14 mouse cellular contexts compared by ENCODE assay signal in genomic region chr10:42572567-42572966, GRCm38 (mm10). TPM values are rescaled to one million over a fixed set of nuclear protein-coding genes. Genes with fewer than 3 reads are reported as not detected.
DNase-seq lines count a peak whose midpoint lies in the region; ATAC-seq lines count a peak whose summit lies in the region.
"Had no signal": no experiment of that assay in that cellular context is flagged by ENCODE, and none has a peak within 500 bp of the region (broad histone marks: within the 10 kb centered on the region; RNA-seq: fewer than 3 reads in every experiment).

No protein-coding gene starts in this region.

- no peak for DNase-seq in kidney, adult 8-10 months
- DNase-seq in neural tube, embryonic 11.5 days (ENCODE audit: low spot score): no peak
- DNase-seq in layer of hippocampus, postnatal 36 days: no peak
- DNase-seq in left cerebral cortex, adult 8-10 months (ENCODE audit: low spot score in 2 of 2): no peak
- DNase-seq in testis, postnatal 14 days (ENCODE audit: low spot score): no peak
- DNase-seq: embryo, embryonic 11 days; gastrocnemius, postnatal 14 days; thymus, postnatal 14 days had no signal

- peaks cover 97% of the 10 kb centered on the region for H3K27me3 ChIP-seq in kidney, embryonic 15.5 days
- peaks cover 94% of the 10 kb centered on the region for H3K27me3 ChIP-seq in hindbrain, embryonic 15.5 days
- H3K27me3 ChIP-seq in neural tube, embryonic 11.5 days (ENCODE audit: control insufficient read depth, insufficient read depth, low read length): peaks cover 94% of the 10 kb centered on the region

- ATAC-seq in kidney, embryonic 15.5 days (replicated peaks; ENCODE audit: low FRiP score): no peak
- ATAC-seq in erythroid progenitor cell, adult 5-6 weeks (replicated peaks; ENCODE audit: low FRiP score, poor library complexity, severe bottlenecking): 0 out of 2 replicates have a peak, but pooled peaks have one; percentile 49
- ATAC-seq in hindbrain, embryonic 15.5 days (ENCODE audit: low FRiP score, low read depth): 0 out of 2 replicates have a peak, but pooled peaks have one; percentile 8
- ATAC-seq in neural tube, embryonic 11.5 days (ENCODE audit: insufficient read depth, low FRiP score, low TSS enrichment): no peak; the same call in 1 of the 2 replicates

- under 1% methylated on average over 20 of the region's 20 CpGs for WGBS in kidney, embryonic 15.5 days
- 1% methylated on average over 20 of the region's 20 CpGs for WGBS in hindbrain, embryonic 15.5 days
- WGBS in neural tube, embryonic 11.5 days: under 1% methylated on average over 20 of the region's 20 CpGs

- H3K9me3 ChIP-seq in kidney, embryonic 15.5 days (replicated peaks): no peaks in the 10 kb centered on the region
- H3K9me3 ChIP-seq in hindbrain, embryonic 15.5 days: no peaks in the 10 kb centered on the region
- no peaks in the 10 kb centered on the region for H3K9me3 ChIP-seq in neural tube, embryonic 11.5 days (ENCODE audit: control insufficient read depth, low read length)

- no peak overlapping the region for H3K4me2 ChIP-seq in kidney, embryonic 15.5 days
- peak overlapping the region; percentile 39 for H3K4me2 ChIP-seq in hindbrain, embryonic 15.5 days
- peak overlapping the region; percentile 22; the same call in 1 of the 2 replicates for H3K4me2 ChIP-seq in neural tube, embryonic 11.5 days (ENCODE audit: low read depth)

- peaks cover 5% of the 10 kb centered on the region; the same call in 1 of the 2 replicates for H3K4me1 ChIP-seq in kidney, embryonic 15.5 days
- peaks cover 6% of the 10 kb centered on the region for H3K4me1 ChIP-seq in hindbrain, embryonic 15.5 days (replicated peaks)
- H3K4me1 ChIP-seq in neural tube, embryonic 11.5 days (ENCODE audit: control insufficient read depth, insufficient read depth, low read length): no peaks in the 10 kb centered on the region

- 0 out of 2 replicates have a peak overlapping the region, but pooled peaks have one; percentile 7 for H3K4me3 ChIP-seq in kidney, embryonic 15.5 days (replicated peaks)
- H3K4me3 ChIP-seq in hindbrain, embryonic 15.5 days: peak overlapping the region; percentile 13
- no peak overlapping the region for H3K4me3 ChIP-seq in neural tube, embryonic 11.5 days (ENCODE audit: low read depth, low read length)

- H3K27ac ChIP-seq in kidney, embryonic 15.5 days: no peak overlapping the region
- H3K27ac ChIP-seq in hindbrain, embryonic 15.5 days (replicated peaks): no peak overlapping the region
- no peak overlapping the region for H3K27ac ChIP-seq in neural tube, embryonic 11.5 days (ENCODE audit: low read depth, low read length)

- H3K9ac ChIP-seq in kidney, embryonic 15.5 days: no peak overlapping the region
- H3K9ac ChIP-seq in hindbrain, embryonic 15.5 days: no peak overlapping the region
- H3K9ac ChIP-seq in neural tube, embryonic 11.5 days (ENCODE audit: low read length): no peak overlapping the region

- no peaks in the 10 kb centered on the region for H3K36me3 ChIP-seq in kidney, embryonic 15.5 days
- H3K36me3 ChIP-seq in hindbrain, embryonic 15.5 days: no peaks in the 10 kb centered on the region
- no peaks in the 10 kb centered on the region for H3K36me3 ChIP-seq in neural tube, embryonic 11.5 days (ENCODE audit: control insufficient read depth, insufficient read depth, low read length)

RNA-seq across cellular contexts. Expression of gene Nr2e1, which starts 10.9 kb away (rescaled TPM):
- 0.17 TPM in 1 of 2 replicates, not detected in the other for polyA plus RNA-seq in kidney, embryonic 15.5 days (2015; fragmentation: Nextera tagmentation; extraction: Ambion mirVana)
- not detected in 2 replicates for total RNA-seq in erythroid progenitor cell, adult 5-6 weeks (2015; ENCODE audit: low replicate concordance)
- not detected in 2 replicates for total RNA-seq in erythroid progenitor cell, adult 5-6 weeks (2017; ENCODE audit: low replicate concordance)
- polyA plus RNA-seq in hindbrain, embryonic 15.5 days (2015; fragmentation: Nextera tagmentation; extraction: Ambion mirVana): 0.39 and 0.87 TPM in 2 replicates
- not detected in 2 replicates for polyA plus RNA-seq in neural tube, embryonic 11.5 days (2014; fragmentation: Nextera tagmentation; extraction: Ambion mirVana)
- 10 to 100 TPM; 14.1 TPM for total RNA-seq in layer of hippocampus, postnatal 36 days (2021)
- 10 to 100 TPM; 10.3 to 15.6 (median 12.2) TPM for total RNA-seq in left cerebral cortex, adult 8-10 months (2022)
- total RNA-seq: gastrocnemius, postnatal 14 days had no signal
- polyA plus RNA-seq: kidney, embryonic 16.5 days; lung, embryonic 16.5 days; spleen, adult 2 months had no signal

RNA-seq across cellular contexts. Expression of gene Ostm1, which starts 11.1 kb away (rescaled TPM):
- polyA plus RNA-seq in kidney, embryonic 15.5 days (2015; fragmentation: Nextera tagmentation; extraction: Ambion mirVana): 14.5 and 14.9 TPM in 2 replicates
- total RNA-seq in erythroid progenitor cell, adult 5-6 weeks (2015; ENCODE audit: low replicate concordance): 7.9 and 15.5 TPM in 2 replicates
- total RNA-seq in erythroid progenitor cell, adult 5-6 weeks (2017; ENCODE audit: low replicate concordance): 18.5 and 22.8 TPM in 2 replicates
- polyA plus RNA-seq in hindbrain, embryonic 15.5 days (2015; fragmentation: Nextera tagmentation; extraction: Ambion mirVana): 35.0 and 35.4 TPM in 2 replicates
- polyA plus RNA-seq in neural tube, embryonic 11.5 days (2014; fragmentation: Nextera tagmentation; extraction: Ambion mirVana): 16.8 and 19.5 TPM in 2 replicates
- 10 to 100 TPM; 55.7 to 57.0 TPM for total RNA-seq in layer of hippocampus, postnatal 36 days (2021)
- 10 to 100 TPM; 45.8 to 51.5 (median 48.4) TPM for total RNA-seq in left cerebral cortex, adult 8-10 months (2022)

Comparison
In these comparisons a context has a peak if more than half of its experiments do, and no peak if none do; other contexts are left out.
1. ATAC-seq: peak in erythroid progenitor cell, adult 5-6 weeks (single experiment) and hindbrain, embryonic 15.5 days (single experiment); none in kidney, embryonic 15.5 days (single experiment) and neural tube, embryonic 11.5 days (single experiment).
2. RNA of gene Nr2e1, which starts 10.9 kb away (total RNA-seq): 14.1 TPM in layer of hippocampus, postnatal 36 days and 10.3 to 15.6 TPM in left cerebral cortex, adult 8-10 months; not detected in erythroid progenitor cell, adult 5-6 weeks; every median in the first group is over 10 times any median in the second.